Mouse (Mus musculus) olfactory bulb, adult 2 months (tissue): Measurements from ENCODE around the gene Anp32e.

ENCODE experiments used
- CTCF ChIP-seq: fragments of 200-500 bp; IDR thresholded peaks from 2 replicates; pipeline ENCODE4 v1.5.1; 2012; ENCODE audit warnings: low read depth, mild to moderate bottlenecking, low read length, moderate library complexity; ENCODE audit not compliant: insufficient read depth
- POLR2A ChIP-seq: fragments of 200-500 bp; IDR thresholded peaks from 2 replicates; pipeline ENCODE4 v1.6.1; 2012; ENCODE audit warnings: mild to moderate bottlenecking, low read depth, low read length, moderate library complexity; ENCODE audit not compliant: insufficient read depth

GRCm38 (mm10) chr3:95902643-95903042, 26.4 kb upstream of the Anp32e start:
- TF ChIP-seq CTCF, result no peak
- TF ChIP-seq POLR2A, result no peak
